Mouse (Mus musculus): Measurements from ENCODE around the gene Gadl1. TPM values are rescaled to one million over a fixed set of nuclear protein-coding genes. Genes with fewer than 3 reads are reported as not detected.

The Gadl1 gene
- polyA plus RNA-seq, 1 experiment, result 3.6 TPM

GRCm38 (mm10) chr9:116121472-116121871 is 212.2 kb downstream of the Gadl1 start:
- Histone ChIP-seq H3K79me2 (ENCODE audit: control insufficient read depth, insufficient read depth) (no peaks in the 10 kb centered on the region), H3K4me2 (ENCODE audit: low read depth) (no peak overlapping the region), H3K27me3 (ENCODE audit: control insufficient read depth, insufficient read depth, insufficient read length) (no peaks in the 10 kb centered on the region), H3K36me3 (ENCODE audit: control insufficient read depth, insufficient read depth) (peaks cover 26% of the 10 kb centered on the region), H3K4me3 (no peak overlapping the region), H3ac (ENCODE audit: control insufficient read depth, insufficient read length) (no peak overlapping the region)
- TF ChIP-seq SRF (IDR thresholded peaks at IDR 0.05; ENCODE audit: control insufficient read depth, insufficient read length, low read depth), result no peak
- TF ChIP-seq USF1 (IDR thresholded peaks at IDR 0.05; ENCODE audit: low read depth), result no peak
- no peak for TF ChIP-seq CEBPB (IDR thresholded peaks at IDR 0.05; ENCODE audit: insufficient read depth, poor library complexity, severe bottlenecking)
- no peak for TF ChIP-seq MAX (IDR thresholded peaks at IDR 0.05; ENCODE audit: low read depth)
- no peak for TF ChIP-seq POLR2A (IDR thresholded peaks at IDR 0.05; ENCODE audit: insufficient read length, low read depth)
- no peak for TF ChIP-seq MYOD1 (IDR thresholded peaks at IDR 0.05; ENCODE audit: control insufficient read depth in 1 of 3, insufficient read length in 2 of 3, low read depth in 2 of 3)
- TF ChIP-seq MYOG (IDR thresholded peaks at IDR 0.05; ENCODE audit: control insufficient read depth in 1 of 3, insufficient read depth in 1 of 3, insufficient read length in 2 of 3, low read depth in 2 of 3), result no peak
- TF ChIP-seq REST (IDR thresholded peaks at IDR 0.05; ENCODE audit: insufficient read depth, insufficient read length), result no peak
- TF ChIP-seq POLR2AphosphoS2 (IDR thresholded peaks at IDR 0.05; ENCODE audit: insufficient read length, low read depth), result no peak
- TF ChIP-seq TCF3 (IDR thresholded peaks at IDR 0.05; ENCODE audit: insufficient read length, low read depth), result no peak
- TF ChIP-seq TCF12 (IDR thresholded peaks at IDR 0.05; ENCODE audit: insufficient read depth, poor library complexity, severe bottlenecking), result no peak
- no peak for TF ChIP-seq E2F4 (IDR thresholded peaks at IDR 0.05; ENCODE audit: insufficient read depth)

- H3K79me2 ChIP-seq (ENCODE audit: control insufficient read depth, insufficient read depth), result no peaks in the 10 kb centered on the region
- H3K27me3 ChIP-seq (ENCODE audit: control insufficient read depth, insufficient read depth, insufficient read length), result no peaks in the 10 kb centered on the region
- peaks cover 26% of the 10 kb centered on the region for H3K36me3 ChIP-seq (ENCODE audit: control insufficient read depth, insufficient read depth)
- TF ChIP-seq TCF3 (IDR thresholded peaks at IDR 0.05; ENCODE audit: insufficient read length, low read depth) (no peak), E2F4 (IDR thresholded peaks at IDR 0.05; ENCODE audit: insufficient read depth) (no peak), POLR2A (IDR thresholded peaks at IDR 0.05; ENCODE audit: insufficient read length, low read depth) (no peak), MAX (IDR thresholded peaks at IDR 0.05; ENCODE audit: low read depth) (no peak), SRF (IDR thresholded peaks at IDR 0.05; ENCODE audit: control insufficient read depth, insufficient read length, low read depth) (no peak), REST (IDR thresholded peaks at IDR 0.05; ENCODE audit: insufficient read depth, insufficient read length) (no peak)
- H3K4me3 ChIP-seq, result no peak overlapping the region
- no peak overlapping the region for H3K4me2 ChIP-seq (ENCODE audit: low read depth)
- H3ac ChIP-seq (ENCODE audit: control insufficient read depth, insufficient read length), result no peak overlapping the region
Observed at GRCm38 (mm10) chr9:116122544-116122943, 213.3 kb downstream of the Gadl1 start.

- H3K4me2 ChIP-seq (ENCODE audit: low read depth), result no peak overlapping the region
- no peaks in the 10 kb centered on the region for H3K27me3 ChIP-seq (ENCODE audit: control insufficient read depth, insufficient read depth, insufficient read length)
- no peak overlapping the region for H3K4me3 ChIP-seq
- no peak overlapping the region for H3ac ChIP-seq (ENCODE audit: control insufficient read depth, insufficient read length)
- no peak for TF ChIP-seq CEBPB (IDR thresholded peaks at IDR 0.05; ENCODE audit: insufficient read depth, poor library complexity, severe bottlenecking)
- no peak for TF ChIP-seq TCF3 (IDR thresholded peaks at IDR 0.05; ENCODE audit: insufficient read length, low read depth)
- no peak for TF ChIP-seq MYOD1 (IDR thresholded peaks at IDR 0.05; ENCODE audit: control insufficient read depth in 1 of 3, insufficient read length in 2 of 3, low read depth in 2 of 3)
- no peak for TF ChIP-seq MAX (IDR thresholded peaks at IDR 0.05; ENCODE audit: low read depth)
- no peak for TF ChIP-seq TCF12 (IDR thresholded peaks at IDR 0.05; ENCODE audit: insufficient read depth, poor library complexity, severe bottlenecking)
- TF ChIP-seq POLR2A (IDR thresholded peaks at IDR 0.05; ENCODE audit: insufficient read length, low read depth), result no peak
- TF ChIP-seq SRF (IDR thresholded peaks at IDR 0.05; ENCODE audit: control insufficient read depth, insufficient read length, low read depth), result no peak
- TF ChIP-seq REST (IDR thresholded peaks at IDR 0.05; ENCODE audit: insufficient read depth, insufficient read length), result no peak
- TF ChIP-seq MYOG (IDR thresholded peaks at IDR 0.05; ENCODE audit: control insufficient read depth in 1 of 3, insufficient read depth in 1 of 3, insufficient read length in 2 of 3, low read depth in 2 of 3), result no peak
- no peak for TF ChIP-seq USF1 (IDR thresholded peaks at IDR 0.05; ENCODE audit: low read depth)
- no peak for TF ChIP-seq POLR2AphosphoS2 (IDR thresholded peaks at IDR 0.05; ENCODE audit: insufficient read length, low read depth)
- TF ChIP-seq E2F4 (IDR thresholded peaks at IDR 0.05; ENCODE audit: insufficient read depth), result no peak
- peaks cover 26% of the 10 kb centered on the region for H3K36me3 ChIP-seq (ENCODE audit: control insufficient read depth, insufficient read depth)
- no peaks in the 10 kb centered on the region for H3K79me2 ChIP-seq (ENCODE audit: control insufficient read depth, insufficient read depth)
Observed at GRCm38 (mm10) chr9:116122969-116123589, 213.8 kb downstream of the Gadl1 start.
